Mouse (Mus musculus): Measurements from ENCODE around the gene Selp. TPM values are rescaled to one million over a fixed set of nuclear protein-coding genes. Genes with fewer than 3 reads are reported as not detected.

Gene Selp
- polyA plus RNA-seq, 1 experiment = 17.1 TPM

DNA sequence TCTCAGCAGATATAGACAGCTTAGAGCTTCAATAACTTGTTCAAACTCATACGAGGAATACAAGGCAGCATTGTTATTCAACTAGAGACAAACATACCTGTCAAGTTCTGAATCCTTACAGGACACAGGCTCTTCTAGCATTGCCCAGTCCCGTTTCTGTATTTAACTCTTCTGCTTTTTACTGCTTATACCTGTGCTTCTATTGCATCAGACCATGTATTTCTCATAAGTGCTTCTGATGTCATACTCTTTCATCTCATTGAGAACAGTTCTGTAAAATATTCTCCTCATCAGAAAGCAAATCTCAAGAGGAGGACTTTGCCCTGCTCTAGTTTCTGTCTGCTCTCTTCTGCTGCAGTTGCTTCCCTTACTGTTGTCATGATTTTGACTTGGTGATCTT lies 17.2 kb upstream of the Selp start:
- WGBS = 61% methylated on average over 2 of the region's 2 CpGs
- H3K4me3 ChIP-seq (replicated peaks; ENCODE audit: control insufficient read depth, low read depth, low read length) = no peak overlapping the region

GRCm38 (mm10) chr1:164098372-164098771 lies 16.7 kb upstream of the Selp start:
- whole genome bisulfite sequencing = 59% methylated on average over 2 of the region's 2 CpGs
- Histone ChIP-seq H3K4me3 (replicated peaks; ENCODE audit: control insufficient read depth, low read depth, low read length) (no peak overlapping the region), H3K4me1 (ENCODE audit: control insufficient read depth, insufficient read depth, low read length) (peaks cover 2% of the 10 kb centered on the region), H3K27ac (ENCODE audit: control insufficient read depth, insufficient read depth, low read depth, low read length, poor library complexity) (no peak overlapping the region)
- TF ChIP-seq CTCF (IDR thresholded peaks at IDR 0.05; ENCODE audit: control insufficient read depth, insufficient read depth, low read length) (no peak), POLR2A (IDR thresholded peaks at IDR 0.05; ENCODE audit: borderline replicate concordance, control insufficient read depth, low read depth, low read length) (no peak)

More for the DNA sequence above, 17.2 kb upstream of the Selp start:
- peaks cover 2% of the 10 kb centered on the region for H3K4me1 ChIP-seq (ENCODE audit: control insufficient read depth, insufficient read depth, low read length)
- H3K27ac ChIP-seq (ENCODE audit: control insufficient read depth, insufficient read depth, low read depth, low read length, poor library complexity) = no peak overlapping the region
- TF ChIP-seq CTCF (IDR thresholded peaks at IDR 0.05; ENCODE audit: control insufficient read depth, insufficient read depth, low read length) (no peak), POLR2A (IDR thresholded peaks at IDR 0.05; ENCODE audit: borderline replicate concordance, control insufficient read depth, low read depth, low read length) (no peak)

GRCm38 (mm10) chr1:164109763-164110162 lies 5.3 kb upstream of the Selp start:
- Histone ChIP-seq H3K27ac (ENCODE audit: control insufficient read depth, insufficient read depth, low read depth, low read length, poor library complexity) (no peak overlapping the region), H3K4me3 (replicated peaks; ENCODE audit: control insufficient read depth, low read depth, low read length) (no peak overlapping the region), H3K4me1 (ENCODE audit: control insufficient read depth, insufficient read depth, low read length) (no peaks in the 10 kb centered on the region; the same call in 1 of the 2 replicates)
- TF ChIP-seq CTCF (IDR thresholded peaks at IDR 0.05; ENCODE audit: control insufficient read depth, insufficient read depth, low read length) (no peak), POLR2A (IDR thresholded peaks at IDR 0.05; ENCODE audit: borderline replicate concordance, control insufficient read depth, low read depth, low read length) (no peak)
- WGBS = 18% methylated on average over 2 of the region's 2 CpGs

GRCm38 (mm10) chr1:164110591-164111329 lies 4.3 kb upstream of the Selp start:
- no peak overlapping the region for H3K27ac ChIP-seq (ENCODE audit: control insufficient read depth, insufficient read depth, low read depth, low read length, poor library complexity)
- TF ChIP-seq CTCF (IDR thresholded peaks at IDR 0.05; ENCODE audit: control insufficient read depth, insufficient read depth, low read length) (no peak), POLR2A (IDR thresholded peaks at IDR 0.05; ENCODE audit: borderline replicate concordance, control insufficient read depth, low read depth, low read length) (no peak)
- no peaks in the 10 kb centered on the region; the same call in 1 of the 2 replicates for H3K4me1 ChIP-seq (ENCODE audit: control insufficient read depth, insufficient read depth, low read length)
- 79% methylated on average over 9 of the region's 9 CpGs for WGBS
- no peak overlapping the region for H3K4me3 ChIP-seq (replicated peaks; ENCODE audit: control insufficient read depth, low read depth, low read length)

DNA sequence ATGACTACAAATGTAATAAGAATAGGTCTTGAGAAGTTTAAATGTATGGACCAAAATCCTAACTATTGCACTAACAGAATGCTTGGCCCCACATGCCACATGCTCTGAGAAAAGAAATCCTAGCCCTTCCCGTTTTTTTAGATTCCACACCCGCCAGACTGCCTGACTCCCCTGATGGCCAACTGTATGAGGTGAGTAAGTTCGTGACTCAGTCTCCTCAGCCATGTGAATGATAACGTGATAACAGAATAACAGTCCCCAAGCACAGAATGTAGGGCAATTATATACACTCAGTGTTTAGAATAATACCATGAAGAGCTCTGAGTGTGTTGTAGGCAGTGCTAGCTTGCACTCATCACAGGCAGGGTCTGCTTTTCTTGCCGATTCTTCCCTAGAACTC lies 784 bp upstream of the Selp start:
- H3K27ac ChIP-seq (ENCODE audit: control insufficient read depth, insufficient read depth, low read depth, low read length, poor library complexity) = no peak overlapping the region
- H3K4me3 ChIP-seq (replicated peaks; ENCODE audit: control insufficient read depth, low read depth, low read length) = no peak overlapping the region
- TF ChIP-seq CTCF (IDR thresholded peaks at IDR 0.05; ENCODE audit: control insufficient read depth, insufficient read depth, low read length) (no peak), POLR2A (IDR thresholded peaks at IDR 0.05; ENCODE audit: borderline replicate concordance, control insufficient read depth, low read depth, low read length) (no peak)
- no peaks in the 10 kb centered on the region; the same call in 1 of the 2 replicates for H3K4me1 ChIP-seq (ENCODE audit: control insufficient read depth, insufficient read depth, low read length)
- WGBS = 64% methylated on average over 5 of the region's 5 CpGs

DNA sequence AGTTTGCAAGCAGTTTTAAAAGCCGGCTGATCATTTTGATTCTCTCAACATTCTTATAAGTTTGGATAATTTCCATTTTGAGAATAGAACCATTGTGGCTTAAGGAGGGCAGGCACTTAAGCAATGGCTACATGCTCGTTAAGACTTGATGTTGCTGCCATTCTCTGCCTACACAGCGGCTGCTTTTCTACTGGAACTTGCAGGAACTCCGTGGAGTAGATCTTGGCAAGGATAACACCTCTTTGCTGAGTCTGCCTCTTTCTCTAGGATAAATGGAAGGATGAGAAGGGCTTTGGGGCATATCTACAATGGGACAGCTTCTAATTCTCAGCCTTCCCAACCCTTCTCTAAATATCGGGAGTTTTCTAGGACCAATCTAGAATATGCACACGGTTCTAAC lies 583 bp downstream of the Selp start:
- no peak for TF ChIP-seq CTCF (IDR thresholded peaks at IDR 0.05; ENCODE audit: control insufficient read depth, insufficient read depth, low read length)
- TF ChIP-seq POLR2A (IDR thresholded peaks at IDR 0.05; ENCODE audit: borderline replicate concordance, control insufficient read depth, low read depth, low read length) = no peak
- H3K4me1 ChIP-seq (ENCODE audit: control insufficient read depth, insufficient read depth, low read length) = peaks cover 1% of the 10 kb centered on the region; the same call in 1 of the 2 replicates
- WGBS = 74% methylated on average over 6 of the region's 6 CpGs
- no peak overlapping the region for H3K27ac ChIP-seq (ENCODE audit: control insufficient read depth, insufficient read depth, low read depth, low read length, poor library complexity)
- H3K4me3 ChIP-seq (replicated peaks; ENCODE audit: control insufficient read depth, low read depth, low read length) = no peak overlapping the region

DNA sequence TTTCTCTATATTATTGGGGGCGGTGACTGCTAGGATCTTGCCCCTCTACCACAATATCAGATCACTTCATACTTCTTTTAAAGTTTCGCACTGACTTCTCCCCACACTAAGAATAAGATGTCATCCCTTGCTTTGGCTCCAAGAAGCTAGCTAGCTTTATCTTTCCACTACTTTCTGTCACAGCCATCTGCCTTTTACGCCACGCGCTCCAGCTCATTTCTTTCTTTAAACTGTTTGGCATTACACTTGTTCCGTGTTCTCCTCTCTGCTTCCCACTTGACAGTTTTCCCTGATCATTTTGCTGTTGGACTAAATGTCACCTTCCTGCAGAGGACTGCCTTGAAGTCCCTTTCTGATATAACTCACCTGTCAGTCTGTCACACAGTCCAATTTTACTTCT lies 2.8 kb downstream of the Selp start:
- Histone ChIP-seq H3K4me1 (ENCODE audit: control insufficient read depth, insufficient read depth, low read length) (peaks cover 1% of the 10 kb centered on the region; the same call in 1 of the 2 replicates), H3K4me3 (replicated peaks; ENCODE audit: control insufficient read depth, low read depth, low read length) (no peak overlapping the region), H3K27ac (ENCODE audit: control insufficient read depth, insufficient read depth, low read depth, low read length, poor library complexity) (no peak overlapping the region)
- TF ChIP-seq CTCF (IDR thresholded peaks at IDR 0.05; ENCODE audit: control insufficient read depth, insufficient read depth, low read length) (no peak), POLR2A (IDR thresholded peaks at IDR 0.05; ENCODE audit: borderline replicate concordance, control insufficient read depth, low read depth, low read length) (no peak)
- WGBS = 88% methylated on average over 6 of the region's 6 CpGs

DNA sequence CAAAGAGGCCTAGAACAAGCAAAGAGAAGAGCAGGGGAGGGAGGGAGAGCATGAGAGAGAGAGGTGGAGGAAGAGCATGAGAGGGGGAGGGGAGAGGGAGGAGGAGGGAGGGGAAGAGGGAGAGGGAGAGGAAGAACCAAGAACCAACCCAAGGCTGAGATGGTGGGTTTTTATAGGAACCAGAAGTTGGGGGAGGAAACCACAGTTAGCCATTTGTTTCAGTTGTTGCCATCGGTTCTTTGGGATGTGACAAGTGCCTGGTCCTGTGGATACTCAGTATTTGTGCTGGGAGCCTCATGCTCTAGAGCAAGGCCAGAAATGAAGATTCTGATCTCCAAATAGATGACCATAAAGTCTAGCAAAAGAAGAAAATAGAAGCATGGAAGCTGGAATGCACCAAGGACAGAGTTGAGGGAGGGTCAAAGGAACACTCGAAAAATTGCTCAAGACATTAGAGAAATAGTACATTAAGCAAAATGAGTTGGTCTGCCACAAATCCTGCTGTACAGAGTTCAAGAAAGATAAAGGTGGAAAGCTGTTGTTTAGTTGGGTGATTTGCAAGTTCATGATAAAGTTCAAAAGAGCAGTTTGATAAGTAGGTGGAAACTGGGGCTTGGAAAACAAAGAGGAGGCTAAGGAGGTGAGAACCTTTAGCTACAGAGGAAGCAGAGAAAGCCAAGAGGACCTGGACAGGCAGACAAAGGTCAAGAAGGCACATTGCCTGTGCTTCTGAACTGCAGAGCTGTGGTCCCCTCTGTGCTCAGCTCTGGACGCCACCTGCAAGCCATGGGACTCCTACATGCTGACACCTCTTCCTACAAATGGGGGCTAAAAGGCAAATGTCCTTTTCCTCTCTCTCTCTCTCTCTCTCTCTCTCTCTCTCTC lies 5.1 kb downstream of the Selp start:
- 28% methylated on average over 3 of the region's 3 CpGs for WGBS

More for the DNA sequence above, 5.1 kb downstream of the Selp start:
- H3K4me1 ChIP-seq (ENCODE audit: control insufficient read depth, insufficient read depth, low read length) = peaks cover 1% of the 10 kb centered on the region; the same call in 1 of the 2 replicates
- H3K27ac ChIP-seq (ENCODE audit: control insufficient read depth, insufficient read depth, low read depth, low read length, poor library complexity) = no peak overlapping the region
- TF ChIP-seq CTCF (IDR thresholded peaks at IDR 0.05; ENCODE audit: control insufficient read depth, insufficient read depth, low read length) (no peak), POLR2A (IDR thresholded peaks at IDR 0.05; ENCODE audit: borderline replicate concordance, control insufficient read depth, low read depth, low read length) (no peak)
- no peak overlapping the region for H3K4me3 ChIP-seq (replicated peaks; ENCODE audit: control insufficient read depth, low read depth, low read length)
